Mouse (Mus musculus) kidney, adult 2 months (tissue): ENCODE measurements around the gene Cpne4.

Source experiments
- CTCF ChIP-seq: fragments of 200-500 bp; conservative IDR thresholded peaks from 2 replicates; pipeline ENCODE4 v1.5.1; 2011; ENCODE audit warnings: low read depth, mild to moderate bottlenecking, control low read depth, low read length, moderate library complexity, mixed read lengths; ENCODE audit not compliant: insufficient read depth, insufficient read length
- POLR2A ChIP-seq: fragments of 200-500 bp; IDR thresholded peaks from one replicate; pipeline ENCODE4 v1.6.1; 2011; ENCODE audit warnings: low read depth, low read length, control low read depth

DNA sequence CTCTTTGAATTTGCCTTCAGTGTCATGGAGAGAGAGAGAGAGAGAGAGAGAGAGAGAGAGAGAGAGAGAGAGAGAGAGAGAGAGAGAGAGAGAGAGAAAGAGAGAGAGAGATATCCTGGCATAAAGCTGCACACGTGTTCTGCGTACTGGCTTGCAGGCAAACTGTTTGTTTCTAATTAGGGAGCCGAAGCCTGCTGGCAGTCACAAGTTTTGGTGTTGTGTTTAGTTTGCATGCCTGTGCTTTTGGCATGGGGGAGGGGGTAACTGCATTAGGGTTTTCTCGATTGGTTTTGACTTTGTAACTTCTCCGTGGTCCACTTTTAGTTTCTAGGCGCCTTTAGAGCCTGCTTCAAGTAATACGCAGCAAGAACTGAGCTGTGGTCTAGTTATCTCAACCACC is 20.0 kb downstream of the Cpne4 start:
- TF ChIP-seq POLR2A (no peak), CTCF (no peak)
